Mouse (Mus musculus): ENCODE results near the gene Phactr2.
A peak's percentile ranks its signal among the peaks of the same experiment; 100 is the strongest.
"Not testable (repeated sequence)": the region's sequence is repeated elsewhere in the genome, so short reads cannot be mapped to it uniquely, and the experiment has no call there.

Phactr2 gene

GRCm38 (mm10) chr10:13473833-13474567 is at the start of gene Phactr2:
Phactr2 (minus strand) TSS chr10:13474412.
- DNase-seq (ENCODE audit: low spot score in 2 of 2), result peak; percentile 26 to 29

- DNase-seq (ENCODE audit: low spot score in 2 of 2), result no peak
These were observed 47.6 kb upstream of the Phactr2 start for GRCm38 (mm10) chr10:13521857-13522256.

GRCm38 (mm10) chr10:13502371-13502770 is 28.2 kb upstream of the Phactr2 start:
- DNase-seq (ENCODE audit: low spot score in 2 of 2), result no peak

GRCm38 (mm10) chr10:13501533-13501932 is 27.3 kb upstream of the Phactr2 start:
- DNase-seq (ENCODE audit: low spot score in 2 of 2), result not testable (repeated sequence)

- DNase-seq (ENCODE audit: low spot score in 2 of 2), result peak; percentile 81 to 87
These were observed 26.8 kb upstream of the Phactr2 start for GRCm38 (mm10) chr10:13500938-13501496.

GRCm38 (mm10) chr10:13500473-13500872 is 26.3 kb upstream of the Phactr2 start:
- DNase-seq (ENCODE audit: low spot score in 2 of 2), result peak in 1 of 2 experiments; percentile 4

- DNase-seq (ENCODE audit: low spot score in 2 of 2), result peak in 1 of 2 experiments; percentile 12
These were observed 25.1 kb upstream of the Phactr2 start, which contains the start of gene Fuca2 for GRCm38 (mm10) chr10:13499331-13499730. Fuca2 (plus strand) TSS chr10:13499540.

GRCm38 (mm10) chr10:13496315-13496714 is 22.1 kb upstream of the Phactr2 start:
- DNase-seq (ENCODE audit: low spot score in 2 of 2), result no peak

- no peak for DNase-seq (ENCODE audit: low spot score in 2 of 2)
These were observed 19.9 kb upstream of the Phactr2 start for GRCm38 (mm10) chr10:13493978-13494686.

GRCm38 (mm10) chr10:13489671-13490070 is 15.5 kb upstream of the Phactr2 start:
- DNase-seq (ENCODE audit: low spot score in 2 of 2), result no peak

GRCm38 (mm10) chr10:13485958-13486357 is 11.7 kb upstream of the Phactr2 start:
- no peak for DNase-seq (ENCODE audit: low spot score in 2 of 2)

- no peak for DNase-seq (ENCODE audit: low spot score in 2 of 2)
These were observed 5.1 kb upstream of the Phactr2 start for GRCm38 (mm10) chr10:13479341-13479740.

- no peak for DNase-seq (ENCODE audit: low spot score in 2 of 2)
These were observed 909 bp upstream of the Phactr2 start for GRCm38 (mm10) chr10:13475121-13475520.

GRCm38 (mm10) chr10:13474568-13474955 is 350 bp upstream of the Phactr2 start:
- no peak for DNase-seq (ENCODE audit: low spot score in 2 of 2)

- no peak for DNase-seq (ENCODE audit: low spot score in 2 of 2)
These were observed 852 bp downstream of the Phactr2 start for GRCm38 (mm10) chr10:13473287-13473832.

- no peak for DNase-seq (ENCODE audit: low spot score in 2 of 2)
These were observed 4.0 kb downstream of the Phactr2 start for GRCm38 (mm10) chr10:13470236-13470635.

GRCm38 (mm10) chr10:13468025-13468529 is 6.1 kb downstream of the Phactr2 start:
- not testable (repeated sequence) for DNase-seq (ENCODE audit: low spot score in 2 of 2)

GRCm38 (mm10) chr10:13466925-13467324 is 7.3 kb downstream of the Phactr2 start:
- no peak for DNase-seq (ENCODE audit: low spot score in 2 of 2)

GRCm38 (mm10) chr10:13464295-13464694 is 9.9 kb downstream of the Phactr2 start:
- not testable (repeated sequence) for DNase-seq (ENCODE audit: low spot score in 2 of 2)

- no peak for DNase-seq (ENCODE audit: low spot score in 2 of 2)
These were observed 20.8 kb downstream of the Phactr2 start for GRCm38 (mm10) chr10:13453200-13453990.

GRCm38 (mm10) chr10:13451640-13452039 is 22.6 kb downstream of the Phactr2 start:
- no peak for DNase-seq (ENCODE audit: low spot score in 2 of 2)

Data from natural killer cell, adult 2 months (primary cell).